Mouse (Mus musculus) liver, embryonic 12.5 days (tissue): ENCODE results near the gene Mybph. TPM values are rescaled to one million over a fixed set of nuclear protein-coding genes. Genes with fewer than 3 reads are reported as not detected.

Source experiments
- ATAC-seq: fragments of 200-750 bp; cut with Nextera tagmentation; 2 replicates; pipeline ENCODE4 v1.8.0; 2017; ENCODE audit warnings: moderate number of reproducible peaks, mild to moderate bottlenecking, moderate library complexity
- H3K27ac ChIP-seq: fragments of 300-500 bp; sonication (generic); 2 replicates; pipeline ENCODE4 v1.5.1; 2016; ENCODE audit warnings: mild to moderate bottlenecking
- H3K27me3 ChIP-seq: fragments of 300-500 bp; sonication (generic); replicated peaks from 2 replicates; pipeline ENCODE4 v1.6.1; 2016; ENCODE audit warnings: mild to moderate bottlenecking, moderate library complexity
- H3K36me3 ChIP-seq: fragments of 300-500 bp; sonication (generic); 2 replicates; pipeline ENCODE4 v1.6.1; 2016; ENCODE audit warnings: mild to moderate bottlenecking, moderate library complexity
- H3K4me1 ChIP-seq: fragments of 300-500 bp; sonication (generic); 2 replicates; pipeline ENCODE4 v1.6.1; 2016
- H3K4me2 ChIP-seq: fragments of 300-500 bp; sonication (generic); 2 replicates; pipeline ENCODE4 v1.6.1; 2016; ENCODE audit warnings: mild to moderate bottlenecking, moderate library complexity
- H3K4me3 ChIP-seq: fragments of 300-500 bp; sonication (generic); 2 replicates; pipeline ENCODE4 v1.5.1; 2016; ENCODE audit warnings: mild to moderate bottlenecking, moderate library complexity
- H3K9ac ChIP-seq: fragments of 300-500 bp; sonication (generic); 2 replicates; pipeline ENCODE4 v1.6.1; 2016; ENCODE audit warnings: mild to moderate bottlenecking, moderate library complexity
- H3K9me3 ChIP-seq: fragments of 300-500 bp; sonication (generic); replicated peaks from 2 replicates; pipeline ENCODE4 v1.6.1; 2016; ENCODE audit warnings: mild to moderate bottlenecking, moderate library complexity
- WGBS: fragments of 180-500 bp; shearing (Covaris S2); methylation state at CpG from one replicate; pipeline ENCODE4 v1.1.7; 2016; ENCODE audit not compliant: insufficient replicate concordance; 5-methylcytosine and 5-hydroxymethylcytosine counted together
- polyA plus RNA-seq: library from polyadenylated mRNA; unstranded; fragments of >200 nt; fragmentation: Nextera tagmentation; extraction: Ambion mirVana; gene quantifications from 2 replicates; pipeline ENCODE4 v1.2.1, GENCODE M21; 2016

Gene Mybph
- polyA plus RNA-seq, 1 experiment from 2014 or later, result 0.37 TPM

GRCm38 (mm10) chr1:134188989-134189729, 4.1 kb upstream of the Mybph start:
- Histone ChIP-seq H3K27me3 (peaks cover 68% of the 10 kb centered on the region), H3K36me3 (no peaks in the 10 kb centered on the region), H3K9ac (no peak overlapping the region), H3K4me3 (no peak overlapping the region), H3K4me1 (0 out of 2 replicates have a peak, but pooled peaks cover 9% of the 10 kb centered on the region), H3K9me3 (no peaks in the 10 kb centered on the region), H3K27ac (no peak overlapping the region), H3K4me2 (no peak overlapping the region)
- ATAC-seq, result no peak
- WGBS, result 17% methylated on average over 12 of the region's 12 CpGs

GRCm38 (mm10) chr1:134191192-134191591, 2.1 kb upstream of the Mybph start:
- H3K27ac ChIP-seq, result no peak overlapping the region
- no peak overlapping the region for H3K4me3 ChIP-seq
- no peak overlapping the region for H3K4me2 ChIP-seq
- peaks cover 68% of the 10 kb centered on the region for H3K27me3 ChIP-seq
- no peak for ATAC-seq
- no peaks in the 10 kb centered on the region for H3K36me3 ChIP-seq
- H3K9ac ChIP-seq, result no peak overlapping the region
- H3K9me3 ChIP-seq, result no peaks in the 10 kb centered on the region
- H3K4me1 ChIP-seq, result peaks cover 25% of the 10 kb centered on the region
- 66% methylated on average over 5 of the region's 5 CpGs for WGBS

- Histone ChIP-seq H3K4me1 (peaks cover 27% of the 10 kb centered on the region), H3K27ac (no peak overlapping the region), H3K9me3 (no peaks in the 10 kb centered on the region), H3K9ac (no peak overlapping the region), H3K36me3 (no peaks in the 10 kb centered on the region), H3K27me3 (peaks cover 77% of the 10 kb centered on the region), H3K4me3 (no peak overlapping the region), H3K4me2 (no peak overlapping the region)
- 41% methylated on average over 4 of the region's 4 CpGs for WGBS
- no peak for ATAC-seq
Measured at GRCm38 (mm10) chr1:134192024-134192423, 1.2 kb upstream of the Mybph start.

DNA sequence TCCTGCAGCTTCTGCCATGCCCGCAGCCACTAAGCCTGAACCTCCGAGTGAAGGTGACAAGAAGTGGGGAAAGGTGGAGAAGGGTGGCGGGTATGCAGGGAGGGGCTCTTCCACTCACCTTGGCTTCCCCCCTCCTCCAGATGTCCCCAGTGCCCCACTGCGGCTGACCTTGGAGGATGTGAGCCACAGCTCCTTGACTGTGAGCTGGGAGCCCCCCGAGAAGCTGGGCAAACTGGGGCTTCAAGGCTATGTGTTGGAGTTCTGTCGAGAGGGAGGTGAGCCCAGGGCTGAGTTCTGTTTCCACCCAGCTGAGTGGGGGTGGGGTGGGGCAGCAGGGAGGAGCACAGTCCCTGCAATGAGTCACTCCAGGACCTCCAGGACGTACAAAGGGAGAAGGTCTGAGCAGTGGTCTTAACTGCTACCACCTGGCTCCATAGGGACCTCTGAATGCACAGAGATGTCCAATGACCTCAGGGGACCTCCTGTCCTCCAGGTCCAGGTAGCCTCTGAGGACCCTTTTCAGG, 488 bp downstream of the Mybph start:
- no peak for ATAC-seq
- Histone ChIP-seq H3K4me1 (peaks cover 26% of the 10 kb centered on the region), H3K9ac (no peak overlapping the region), H3K4me2 (no peak overlapping the region), H3K27me3 (peaks cover 71% of the 10 kb centered on the region), H3K9me3 (no peaks in the 10 kb centered on the region), H3K27ac (no peak overlapping the region), H3K36me3 (no peaks in the 10 kb centered on the region), H3K4me3 (no peak overlapping the region)
- 50% methylated on average over 7 of the region's 7 CpGs for whole genome bisulfite sequencing

GRCm38 (mm10) chr1:134194298-134195022, 1.2 kb downstream of the Mybph start:
- no peaks in the 10 kb centered on the region for H3K36me3 ChIP-seq
- H3K9ac ChIP-seq, result no peak overlapping the region
- H3K27ac ChIP-seq, result no peak overlapping the region
- 63% methylated on average over 16 of the region's 16 CpGs for WGBS
- H3K4me1 ChIP-seq, result peaks cover 19% of the 10 kb centered on the region
- H3K4me2 ChIP-seq, result no peak overlapping the region
- H3K27me3 ChIP-seq, result peaks cover 69% of the 10 kb centered on the region
- no peaks in the 10 kb centered on the region for H3K9me3 ChIP-seq
- no peak for ATAC-seq
- H3K4me3 ChIP-seq, result no peak overlapping the region

DNA sequence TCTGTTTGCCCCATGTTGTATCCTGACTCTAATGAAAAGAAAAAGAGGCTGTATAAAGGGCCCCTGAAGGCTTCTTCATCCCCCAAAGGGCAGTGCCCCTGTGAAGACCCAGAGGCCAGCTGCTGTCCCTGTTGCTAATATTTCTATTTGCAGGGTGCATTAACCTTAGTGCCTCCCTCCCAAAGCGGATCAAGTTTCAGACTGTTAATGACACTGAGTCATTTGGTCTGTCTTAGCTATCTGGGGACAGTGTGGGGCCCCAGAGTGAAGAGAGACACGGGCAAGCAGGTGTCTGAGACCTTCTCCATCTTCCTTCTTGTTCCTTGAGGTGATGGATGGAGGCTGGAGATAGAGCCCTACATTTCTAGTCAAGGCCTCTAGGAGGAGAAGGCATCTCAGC, 1.9 kb downstream of the Mybph start:
- H3K9me3 ChIP-seq, result no peaks in the 10 kb centered on the region
- peaks cover 69% of the 10 kb centered on the region for H3K27me3 ChIP-seq
- H3K27ac ChIP-seq, result no peak overlapping the region
- no peak for ATAC-seq
- H3K9ac ChIP-seq, result no peak overlapping the region
- no peaks in the 10 kb centered on the region for H3K36me3 ChIP-seq
- 33% methylated on average over 2 of the region's 2 CpGs for WGBS
- no peak overlapping the region for H3K4me2 ChIP-seq
- no peak overlapping the region for H3K4me3 ChIP-seq
- peaks cover 18% of the 10 kb centered on the region for H3K4me1 ChIP-seq

- H3K4me3 ChIP-seq, result no peak overlapping the region
- H3K4me2 ChIP-seq, result no peak overlapping the region
- H3K36me3 ChIP-seq, result no peaks in the 10 kb centered on the region
- WGBS, result 8% methylated on average over 3 of the region's 3 CpGs
- no peak overlapping the region for H3K27ac ChIP-seq
- no peak for ATAC-seq
- H3K27me3 ChIP-seq, result peaks cover 66% of the 10 kb centered on the region
- peaks cover 18% of the 10 kb centered on the region for H3K4me1 ChIP-seq
- no peak overlapping the region for H3K9ac ChIP-seq
- H3K9me3 ChIP-seq, result no peaks in the 10 kb centered on the region
Measured at GRCm38 (mm10) chr1:134195571-134195970, 2.3 kb downstream of the Mybph start.

- Histone ChIP-seq H3K27me3 (peaks cover 62% of the 10 kb centered on the region), H3K4me3 (no peak overlapping the region), H3K36me3 (no peaks in the 10 kb centered on the region), H3K4me2 (no peak overlapping the region), H3K27ac (no peak overlapping the region), H3K9ac (no peak overlapping the region), H3K9me3 (no peaks in the 10 kb centered on the region), H3K4me1 (peaks cover 18% of the 10 kb centered on the region)
- ATAC-seq, result no peak
- WGBS, result 57% methylated on average over 4 of the region's 4 CpGs
Measured at GRCm38 (mm10) chr1:134195979-134196378, 2.7 kb downstream of the Mybph start.

DNA sequence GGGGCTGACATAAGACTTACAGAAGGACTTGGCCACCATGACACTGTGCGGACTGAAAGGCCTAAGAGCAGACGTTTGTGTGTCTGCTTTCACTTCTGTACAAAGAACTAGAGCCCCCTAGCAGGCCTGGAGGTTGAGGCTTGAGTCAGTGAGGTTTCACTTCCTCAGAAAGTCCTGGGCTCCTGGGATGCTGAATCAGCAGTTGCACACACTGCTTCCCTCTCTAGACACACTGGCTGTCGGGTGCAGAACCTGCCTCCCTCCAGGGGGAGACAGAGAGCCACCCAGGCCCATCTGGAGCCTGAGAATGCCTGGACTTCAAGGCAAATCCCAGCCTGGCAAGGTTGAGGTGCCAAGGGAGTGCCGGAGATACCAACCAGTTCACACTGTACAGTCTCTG, 3.1 kb downstream of the Mybph start:
- Histone ChIP-seq H3K27ac (no peak overlapping the region), H3K27me3 (peaks cover 60% of the 10 kb centered on the region), H3K9me3 (no peaks in the 10 kb centered on the region), H3K4me2 (no peak overlapping the region), H3K4me3 (no peak overlapping the region), H3K4me1 (peaks cover 18% of the 10 kb centered on the region), H3K9ac (no peak overlapping the region), H3K36me3 (no peaks in the 10 kb centered on the region)
- ATAC-seq, result no peak
- WGBS, result 39% methylated on average over 4 of the region's 4 CpGs

DNA sequence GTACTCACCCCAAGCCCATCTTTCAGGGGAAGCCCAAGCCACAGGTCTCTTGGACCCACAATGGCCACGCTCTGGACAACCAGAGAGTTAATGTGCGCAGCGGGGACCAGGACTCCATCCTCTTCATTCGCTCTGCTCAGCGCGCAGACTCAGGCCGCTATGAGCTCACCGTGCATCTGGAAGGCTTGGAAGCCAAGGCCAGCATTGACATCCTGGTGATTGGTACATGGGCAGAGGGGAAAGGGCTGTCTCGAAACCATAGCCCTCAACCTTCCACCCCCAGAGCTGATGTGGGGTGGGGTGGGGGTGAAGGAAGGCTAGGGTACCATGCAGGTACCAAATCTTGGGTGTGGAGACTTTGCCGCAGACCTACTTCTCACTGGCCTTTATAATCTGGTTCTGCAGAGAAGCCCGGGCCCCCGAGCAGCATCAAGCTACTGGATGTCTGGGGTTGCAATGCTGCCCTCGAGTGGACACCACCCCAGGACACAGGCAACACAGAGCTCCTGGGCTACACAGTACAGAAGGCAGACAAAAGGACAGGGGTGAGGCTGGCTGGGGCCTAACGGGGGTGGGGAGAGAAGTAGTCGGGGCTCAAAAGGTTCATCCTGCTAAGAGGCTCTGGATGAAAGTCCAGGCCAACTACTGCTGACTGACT, 4.2 kb downstream of the Mybph start:
- WGBS, result 72% methylated on average over 15 of the region's 15 CpGs
- H3K9ac ChIP-seq, result no peak overlapping the region
- H3K9me3 ChIP-seq, result no peaks in the 10 kb centered on the region
- no peak overlapping the region for H3K4me2 ChIP-seq
- H3K27ac ChIP-seq, result no peak overlapping the region
- peaks cover 52% of the 10 kb centered on the region for H3K27me3 ChIP-seq
- ATAC-seq, result no peak
- H3K4me3 ChIP-seq, result no peak overlapping the region
- no peaks in the 10 kb centered on the region for H3K36me3 ChIP-seq
- peaks cover 18% of the 10 kb centered on the region for H3K4me1 ChIP-seq

DNA sequence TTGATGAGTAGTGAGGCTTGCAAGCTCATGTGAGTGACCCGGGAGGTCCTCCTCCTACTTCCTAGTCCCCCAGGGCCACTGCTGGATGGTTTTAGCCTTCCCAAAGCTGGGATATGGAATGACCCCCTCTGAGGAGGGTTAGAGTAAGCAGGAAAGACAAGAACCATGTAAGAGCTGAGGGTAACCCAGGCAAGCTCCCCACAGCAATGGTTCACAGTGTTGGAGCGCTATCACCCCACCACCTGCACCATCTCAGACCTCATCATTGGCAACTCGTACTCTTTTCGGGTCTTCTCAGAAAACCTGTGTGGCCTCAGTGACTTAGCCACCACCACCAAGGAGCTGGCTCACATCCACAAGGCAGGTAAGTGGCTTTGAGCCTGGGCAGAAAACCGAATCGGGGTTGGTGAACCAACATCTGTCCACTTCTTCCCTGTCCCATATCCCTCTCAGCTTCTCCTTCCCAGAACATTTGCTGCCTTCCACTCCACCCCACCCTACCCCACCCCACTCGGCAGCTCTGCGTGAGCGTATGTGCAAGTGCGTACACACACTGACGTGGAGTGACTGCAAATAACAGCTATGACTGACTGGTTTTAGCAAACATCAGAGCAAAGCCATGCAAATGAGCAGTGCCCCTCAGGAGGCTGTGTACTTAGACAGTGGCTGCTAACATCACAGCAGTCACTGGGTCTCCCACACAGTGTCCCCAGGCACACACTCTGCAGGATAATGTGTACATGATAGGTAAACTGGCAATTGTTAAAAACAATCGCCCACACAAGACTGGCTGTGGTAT, 5.1 kb downstream of the Mybph start:
- Histone ChIP-seq H3K9ac (no peak overlapping the region), H3K4me1 (peaks cover 18% of the 10 kb centered on the region), H3K9me3 (no peaks in the 10 kb centered on the region), H3K4me2 (no peak overlapping the region), H3K27ac (no peak overlapping the region), H3K36me3 (no peaks in the 10 kb centered on the region), H3K4me3 (no peak overlapping the region), H3K27me3 (peaks cover 48% of the 10 kb centered on the region)
- WGBS, result 70% methylated on average over 12 of the region's 12 CpGs
- no peak for ATAC-seq
